23 mouse cellular contexts compared by ENCODE assay signal in genomic region chr19:6102169-6102853, GRCm38 (mm10). TPM values are rescaled to one million over a fixed set of nuclear protein-coding genes. Genes with fewer than 3 reads are reported as not detected.
A peak's percentile ranks its signal among the peaks of the same experiment; 100 is the strongest.
DNase-seq lines count a peak whose midpoint lies in the region; ATAC-seq and TF ChIP-seq lines count a peak whose summit lies in the region.
"Had no signal": no experiment of that assay in that cellular context is flagged by ENCODE, and none has a peak within 500 bp of the region (broad histone marks: within the 10 kb centered on the region; RNA-seq: fewer than 3 reads in every experiment).

No protein-coding gene starts in this region.

- H3K4me2 ChIP-seq in liver, postnatal 0 days (ENCODE audit: low read depth, low read length): peak overlapping the region; percentile 26
- H3K4me2 ChIP-seq in stomach, embryonic 16.5 days (ENCODE audit: low read depth, low read length): no peak overlapping the region
- H3K4me2 ChIP-seq: embryonic facial prominence, embryonic 15.5 days; limb, embryonic 13.5 days had no signal

- no peaks in the 10 kb centered on the region for H3K27me3 ChIP-seq in megakaryocyte, embryonic 14.5 days (replicated peaks)
- no peaks in the 10 kb centered on the region for H3K27me3 ChIP-seq in erythroblast, embryonic 14.5 days (ENCODE audit: control insufficient read depth)
- no peaks in the 10 kb centered on the region for H3K27me3 ChIP-seq in liver, postnatal 0 days (ENCODE audit: insufficient read depth, low read length)
- no peaks in the 10 kb centered on the region for H3K27me3 ChIP-seq in stomach, embryonic 16.5 days (ENCODE audit: control insufficient read depth, insufficient read depth, low read length)
- H3K27me3 ChIP-seq: embryonic facial prominence, embryonic 15.5 days; limb, embryonic 13.5 days had no signal

- peak; percentile 77 for DNase-seq in liver, postnatal 0 days
- no peak for DNase-seq in thymus, postnatal 10 days (ENCODE audit: low spot score in 2 of 2)
- no peak for DNase-seq in gastrocnemius, postnatal 10 days
- DNase-seq: B cell, adult 2 months; cerebellum, adult 11-12 months; gastrocnemius, postnatal 14 days; right cerebral cortex, adult 18-20 months had no signal

- peaks cover 51% of the 10 kb centered on the region for H3K4me1 ChIP-seq in megakaryocyte, embryonic 14.5 days
- H3K4me1 ChIP-seq in erythroblast, embryonic 14.5 days (ENCODE audit: control insufficient read depth): peaks cover 51% of the 10 kb centered on the region
- H3K4me1 ChIP-seq in liver, postnatal 0 days (ENCODE audit: insufficient read depth): peaks cover 29% of the 10 kb centered on the region
- H3K4me1 ChIP-seq in stomach, embryonic 16.5 days (ENCODE audit: control insufficient read depth, insufficient read depth, low read length): no peaks in the 10 kb centered on the region
- H3K4me1 ChIP-seq: embryonic facial prominence, embryonic 15.5 days; limb, embryonic 13.5 days; midbrain, embryonic 10.5 days had no signal

- H3K27ac ChIP-seq in liver, postnatal 0 days (ENCODE audit: low read depth): peak overlapping the region; percentile 73
- H3K27ac ChIP-seq in stomach, embryonic 16.5 days (ENCODE audit: low read length): no peak overlapping the region
- H3K27ac ChIP-seq: embryonic facial prominence, embryonic 15.5 days; heart, embryonic 10.5 days; kidney, postnatal 0 days; limb, embryonic 13.5 days; midbrain, embryonic 10.5 days had no signal

- ATAC-seq in megakaryocyte, adult 5-6 weeks (ENCODE audit: poor library complexity, severe bottlenecking): no peak
- ATAC-seq in liver, postnatal 0 days: peak; percentile 96
- peak; percentile 32; the same call in 1 of the 2 replicates for ATAC-seq in stomach, embryonic 16.5 days (ENCODE audit: insufficient read depth, low FRiP score)
- no peak for ATAC-seq in inflammation-experienced regulatory T-cells, adult 6 months
- ATAC-seq: forebrain, embryonic 16.5 days; lung, postnatal 0 days had no signal

- no peaks in the 10 kb centered on the region for H3K9me3 ChIP-seq in megakaryocyte, embryonic 14.5 days
- H3K9me3 ChIP-seq in erythroblast, embryonic 14.5 days (ENCODE audit: control insufficient read depth, low read length): no peaks in the 10 kb centered on the region
- no peaks in the 10 kb centered on the region for H3K9me3 ChIP-seq in liver, postnatal 0 days (ENCODE audit: low read length)
- no peaks in the 10 kb centered on the region for H3K9me3 ChIP-seq in stomach, embryonic 16.5 days (replicated peaks; ENCODE audit: control insufficient read depth, low read length)
- H3K9me3 ChIP-seq: embryonic facial prominence, embryonic 15.5 days; heart, embryonic 10.5 days; limb, embryonic 13.5 days; midbrain, embryonic 10.5 days had no signal

- peak overlapping the region; percentile 57 for H3K4me3 ChIP-seq in megakaryocyte, embryonic 14.5 days (replicated peaks)
- peak overlapping the region; percentile 7 for H3K4me3 ChIP-seq in erythroblast, embryonic 14.5 days (replicated peaks)
- no peak overlapping the region for H3K4me3 ChIP-seq in liver, postnatal 0 days (ENCODE audit: low read depth, low read length)
- no peak overlapping the region for H3K4me3 ChIP-seq in stomach, embryonic 16.5 days (replicated peaks; ENCODE audit: low read length)
- H3K4me3 ChIP-seq: embryonic facial prominence, embryonic 15.5 days; heart, embryonic 10.5 days; limb, embryonic 13.5 days; midbrain, embryonic 10.5 days had no signal

- no peak for TF ChIP-seq EP300 in liver, postnatal 0 days (IDR thresholded peaks at IDR 0.05; ENCODE audit: low read depth)

- peak; percentile 20; the same call in 1 of the 2 replicates for TF ChIP-seq CTCF in liver, postnatal 0 days (IDR thresholded peaks at IDR 0.05; ENCODE audit: low read depth)

- no peak overlapping the region for H3K9ac ChIP-seq in liver, postnatal 0 days (replicated peaks)
- no peak overlapping the region for H3K9ac ChIP-seq in stomach, embryonic 16.5 days (ENCODE audit: low read length)
- H3K9ac ChIP-seq: embryonic facial prominence, embryonic 15.5 days; limb, embryonic 13.5 days had no signal

- H3K36me3 ChIP-seq in megakaryocyte, embryonic 14.5 days (replicated peaks; ENCODE audit: low read length): peaks cover 15% of the 10 kb centered on the region
- H3K36me3 ChIP-seq in erythroblast, embryonic 14.5 days (ENCODE audit: control insufficient read depth): peaks cover 37% of the 10 kb centered on the region
- H3K36me3 ChIP-seq in liver, postnatal 0 days (replicated peaks; ENCODE audit: insufficient read depth, low read length): no peaks in the 10 kb centered on the region
- H3K36me3 ChIP-seq in stomach, embryonic 16.5 days (ENCODE audit: control insufficient read depth, insufficient read depth, low read length): no peaks in the 10 kb centered on the region

- 63% methylated on average over 6 of the region's 6 CpGs for WGBS in liver, postnatal 0 days (ENCODE audit: insufficient replicate concordance)
- WGBS in stomach, embryonic 16.5 days: 73% methylated on average over 6 of the region's 6 CpGs

RNA-seq across cellular contexts. Expression of gene Naaladl1, which starts 3.3 kb away (rescaled TPM):
- 0.30 TPM in 1 of 2 replicates, not detected in the other for polyA plus RNA-seq in megakaryocyte, embryonic 14.5 days (2012; ENCODE audit: insufficient read depth, low replicate concordance)
- 0.32 and 1.2 TPM in 2 replicates for total RNA-seq in megakaryocyte, adult 5-6 weeks (2015)
- 0.28 and 0.55 TPM in 2 replicates for total RNA-seq in megakaryocyte, adult 5-6 weeks (2017)
- 0.26 and 0.35 TPM in 2 replicates for polyA plus RNA-seq in erythroblast, embryonic 14.5 days (2012)
- polyA plus RNA-seq in liver, postnatal 0 days (2015; fragmentation: Nextera tagmentation; extraction: Ambion mirVana): 0.46 and 0.63 TPM in 2 replicates
- polyA plus RNA-seq in stomach, embryonic 16.5 days (2015; fragmentation: Nextera tagmentation; extraction: Ambion mirVana): 1.2 and 2.9 TPM in 2 replicates
- total RNA-seq in gastrocnemius, postnatal 10 days (2021): under 1 TPM in 1 of 2 experiments, not detected in 1; 0.09 TPM
- polyA plus RNA-seq in inflammation-experienced regulatory T-cells, adult 6 months (2017; shearing (Covaris generic)): under 1 TPM in 1 of 3 experiments, not detected in 2; 0.33 TPM
- total RNA-seq: gastrocnemius, postnatal 14 days; heart, postnatal 14 days had no signal
- polyA plus RNA-seq: lung, postnatal 0 days had no signal

RNA-seq across cellular contexts. Expression of gene AC131692.1, which starts 8.1 kb away (rescaled TPM):
- 1.5 and 3.1 TPM in 2 replicates for polyA plus RNA-seq in megakaryocyte, embryonic 14.5 days (2012; ENCODE audit: insufficient read depth, low replicate concordance)
- total RNA-seq in megakaryocyte, adult 5-6 weeks (2015): 0.62 and 1.2 TPM in 2 replicates
- total RNA-seq in megakaryocyte, adult 5-6 weeks (2017): 0.15 TPM in 1 of 2 replicates, not detected in the other
- polyA plus RNA-seq in erythroblast, embryonic 14.5 days (2012): 1.3 and 1.4 TPM in 2 replicates
- polyA plus RNA-seq in liver, postnatal 0 days (2015; fragmentation: Nextera tagmentation; extraction: Ambion mirVana): not detected in 2 replicates
- 0.19 TPM in 1 of 2 replicates, not detected in the other for polyA plus RNA-seq in stomach, embryonic 16.5 days (2015; fragmentation: Nextera tagmentation; extraction: Ambion mirVana)
- total RNA-seq in gastrocnemius, postnatal 10 days (2021): under 1 TPM in 1 of 2 experiments, not detected in 1; 0.59 TPM
- polyA plus RNA-seq in inflammation-experienced regulatory T-cells, adult 6 months (2017; shearing (Covaris generic)): under 1 TPM in 1 of 3 experiments, not detected in 2; 0.48 TPM
- total RNA-seq: gastrocnemius, postnatal 14 days; heart, postnatal 14 days; layer of hippocampus, adult 8-10 months; left cerebral cortex, adult 8-10 months had no signal
- polyA plus RNA-seq: cortical plate, adult 2 months; embryonic facial prominence, embryonic 15.5 days; forebrain, embryonic 16.5 days; kidney, postnatal 0 days; lung, postnatal 0 days had no signal

RNA-seq across cellular contexts. Expression of gene Sac3d1, which starts 16.1 kb away (rescaled TPM):
- 66.7 and 124 TPM in 2 replicates for polyA plus RNA-seq in megakaryocyte, embryonic 14.5 days (2012; ENCODE audit: insufficient read depth, low replicate concordance)
- 3.4 and 5.7 TPM in 2 replicates for total RNA-seq in megakaryocyte, adult 5-6 weeks (2015)
- 3.9 and 4.0 TPM in 2 replicates for total RNA-seq in megakaryocyte, adult 5-6 weeks (2017)
- polyA plus RNA-seq in erythroblast, embryonic 14.5 days (2012): 7.2 TPM in 2 replicates
- polyA plus RNA-seq in liver, postnatal 0 days (2015; fragmentation: Nextera tagmentation; extraction: Ambion mirVana): 15.0 and 15.6 TPM in 2 replicates
- polyA plus RNA-seq in stomach, embryonic 16.5 days (2015; fragmentation: Nextera tagmentation; extraction: Ambion mirVana): 23.8 and 25.2 TPM in 2 replicates
- total RNA-seq in gastrocnemius, postnatal 10 days (2021): 10 to 100 TPM; 12.4 to 13.9 TPM
- 1 to 10 TPM; 1.4 to 4.4 (median 3.3) TPM for polyA plus RNA-seq in inflammation-experienced regulatory T-cells, adult 6 months (2017; shearing (Covaris generic))

RNA-seq across cellular contexts. Expression of gene Cdca5, which starts 17.5 kb away (rescaled TPM):
- polyA plus RNA-seq in megakaryocyte, embryonic 14.5 days (2012; ENCODE audit: insufficient read depth, low replicate concordance): 2.6 TPM in 1 of 2 replicates, not detected in the other
- total RNA-seq in megakaryocyte, adult 5-6 weeks (2015): 30.5 and 32.2 TPM in 2 replicates
- 24.3 and 26.6 TPM in 2 replicates for total RNA-seq in megakaryocyte, adult 5-6 weeks (2017)
- polyA plus RNA-seq in erythroblast, embryonic 14.5 days (2012): 2.2 and 2.3 TPM in 2 replicates
- polyA plus RNA-seq in liver, postnatal 0 days (2015; fragmentation: Nextera tagmentation; extraction: Ambion mirVana): 13.5 and 15.0 TPM in 2 replicates
- polyA plus RNA-seq in stomach, embryonic 16.5 days (2015; fragmentation: Nextera tagmentation; extraction: Ambion mirVana): 29.9 and 31.0 TPM in 2 replicates
- 1 to 10 TPM; 3.5 to 4.1 TPM for total RNA-seq in gastrocnemius, postnatal 10 days (2021)
- polyA plus RNA-seq in inflammation-experienced regulatory T-cells, adult 6 months (2017; shearing (Covaris generic)): 10 to 100 TPM in 1 of 3 experiments, 1 to 10 TPM in 2; 2.4 to 24.7 (median 4.4) TPM

RNA-seq across cellular contexts. Expression of gene Zfpl1, which starts 17.6 kb away (rescaled TPM):
- 88.5 and 121 TPM in 2 replicates for polyA plus RNA-seq in megakaryocyte, embryonic 14.5 days (2012; ENCODE audit: insufficient read depth, low replicate concordance)
- total RNA-seq in megakaryocyte, adult 5-6 weeks (2015): 15.3 and 15.8 TPM in 2 replicates
- 29.2 and 33.7 TPM in 2 replicates for total RNA-seq in megakaryocyte, adult 5-6 weeks (2017)
- polyA plus RNA-seq in erythroblast, embryonic 14.5 days (2012): 5.1 and 6.9 TPM in 2 replicates
- polyA plus RNA-seq in liver, postnatal 0 days (2015; fragmentation: Nextera tagmentation; extraction: Ambion mirVana): 16.9 and 19.9 TPM in 2 replicates
- polyA plus RNA-seq in stomach, embryonic 16.5 days (2015; fragmentation: Nextera tagmentation; extraction: Ambion mirVana): 62.7 and 70.3 TPM in 2 replicates
- 10 to 100 TPM; 18.5 to 20.1 TPM for total RNA-seq in gastrocnemius, postnatal 10 days (2021)
- polyA plus RNA-seq in inflammation-experienced regulatory T-cells, adult 6 months (2017; shearing (Covaris generic)): 10 to 100 TPM; 32.0 to 47.2 (median 36.9) TPM

Comparison
In these comparisons a context has a peak if more than half of its experiments do, and no peak if none do; other contexts are left out.
1. H3K4me3 ChIP-seq: peak in megakaryocyte, embryonic 14.5 days (single experiment) and erythroblast, embryonic 14.5 days (single experiment); none in liver, postnatal 0 days (single experiment) and stomach, embryonic 16.5 days (single experiment).
2. ATAC-seq: peak in liver, postnatal 0 days (single experiment) and stomach, embryonic 16.5 days (single experiment); none in megakaryocyte, adult 5-6 weeks (single experiment) and inflammation-experienced regulatory T-cells, adult 6 months (single experiment).